Mouse (Mus musculus): Measurements from ENCODE around the gene Skap1.

- no peak for TF ChIP-seq GATA1 (IDR thresholded peaks at IDR 0.05; ENCODE audit: borderline replicate concordance, low read length)
- TF ChIP-seq FLI1 (IDR thresholded peaks at IDR 0.05; ENCODE audit: low read length) = no peak
Observed at GRCm38 (mm10) chr11:96639805-96640204, 175.4 kb downstream of the Skap1 start.

Measured in megakaryocyte, embryonic 14.5 days (primary cell).